Mouse (Mus musculus): ENCODE data around the gene Gjb4. TPM values are rescaled to one million over a fixed set of nuclear protein-coding genes. Genes with fewer than 3 reads are reported as not detected.

Gene Gjb4
- total and polyA plus RNA-seq, 2 experiments from 2014 or later: not detected

DNA sequence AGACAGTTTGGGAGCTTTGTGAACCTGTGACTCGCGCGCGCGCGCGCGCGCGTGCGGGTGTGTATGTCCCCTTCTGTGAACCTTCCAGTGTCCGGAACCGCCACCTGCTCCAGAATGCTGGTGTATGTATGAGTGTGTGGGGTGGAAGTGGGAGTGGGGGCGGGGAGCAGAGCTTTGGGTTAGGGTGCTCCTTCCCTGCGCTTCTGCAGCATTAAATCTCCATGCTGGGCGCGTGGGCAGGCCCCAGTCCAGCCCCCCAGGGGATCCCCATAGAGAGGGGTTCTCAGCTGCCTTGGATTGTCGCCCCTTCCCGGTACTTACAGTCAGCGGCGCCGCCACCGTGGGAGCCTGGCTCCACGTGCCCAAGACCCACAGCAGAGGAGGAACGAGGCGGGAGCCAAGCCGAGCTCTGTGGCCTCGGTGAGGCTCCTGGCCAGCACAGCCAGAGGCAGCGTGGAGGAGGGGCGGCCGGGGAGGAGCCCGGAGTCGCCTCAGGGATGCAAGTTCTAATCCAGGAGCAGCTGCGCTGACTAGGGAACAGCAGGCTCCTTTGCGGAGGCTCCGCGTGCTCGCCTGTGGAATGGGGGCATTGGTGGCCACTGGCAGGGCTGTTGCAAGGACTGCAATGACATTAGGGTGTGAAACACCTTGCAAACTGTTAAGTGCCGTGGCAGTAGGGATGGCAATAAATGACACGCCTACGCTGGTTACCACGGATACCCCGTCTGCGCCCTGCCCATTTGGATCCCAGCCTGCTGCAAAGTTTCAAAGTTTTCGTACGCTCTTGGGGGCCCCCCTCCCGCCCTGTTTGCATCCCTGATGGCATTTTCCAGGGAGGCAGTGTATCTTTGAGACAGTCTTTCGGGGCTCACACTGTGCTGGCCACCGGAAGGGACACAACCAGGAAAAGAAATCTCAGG lies 23.4 kb downstream of the Gjb4 start, which contains the start of gene Gjb3:
Gjb3 (minus strand) TSS at position 664 of the 920 bp plus-strand sequence.
- TF ChIP-seq CTCF (IDR thresholded peaks at IDR 0.05; ENCODE audit: low read depth): no peak
- no peak for DNase-seq
- peaks cover 30% of the 10 kb centered on the region for H3K27me3 ChIP-seq (ENCODE audit: insufficient read depth, low read length)
- ATAC-seq: peak; percentile 29; the same call in 1 of the 2 replicates
- H3K9ac ChIP-seq: no peak within 1 kb of the TSS
- no peak within 1 kb of the TSS for H3K27ac ChIP-seq (ENCODE audit: low read depth, low read length)
- H3K9me3 ChIP-seq (ENCODE audit: low read length): no peaks in the 10 kb centered on the region
- H3K36me3 ChIP-seq (ENCODE audit: insufficient read depth): no peaks in the 10 kb centered on the region
- 4% methylated on average over 48 of the region's 49 CpGs for WGBS
- H3K4me3 ChIP-seq (ENCODE audit: low read depth, low read length): peak within 1 kb of the TSS; percentile 33
- H3K4me2 ChIP-seq (ENCODE audit: low read depth): peak within 1 kb of the TSS; percentile 55
- peaks cover 11% of the 10 kb centered on the region for H3K4me1 ChIP-seq (ENCODE audit: insufficient read depth)

- no peaks in the 10 kb centered on the region for H3K36me3 ChIP-seq (ENCODE audit: insufficient read depth)
- no peak for DNase-seq
- H3K27ac ChIP-seq (ENCODE audit: low read depth, low read length): no peak overlapping the region
- no peaks in the 10 kb centered on the region for H3K9me3 ChIP-seq (ENCODE audit: low read length)
- ATAC-seq: no peak
- H3K4me1 ChIP-seq (ENCODE audit: insufficient read depth): peaks cover 11% of the 10 kb centered on the region
- no peak for TF ChIP-seq CTCF (IDR thresholded peaks at IDR 0.05; ENCODE audit: low read depth)
- 3% methylated on average over 13 of the region's 13 CpGs for WGBS
- peak overlapping the region; percentile 33 for H3K4me3 ChIP-seq (ENCODE audit: low read depth, low read length)
- H3K4me2 ChIP-seq (ENCODE audit: low read depth): peak overlapping the region; percentile 55
- peaks cover 30% of the 10 kb centered on the region for H3K27me3 ChIP-seq (ENCODE audit: insufficient read depth, low read length)
- H3K9ac ChIP-seq: no peak overlapping the region
Observed at GRCm38 (mm10) chr4:127329751-127330150, 24.1 kb downstream of the Gjb4 start.

- no peak for TF ChIP-seq CTCF (IDR thresholded peaks at IDR 0.05; ENCODE audit: low read depth)
- DNase-seq (no peak), ATAC-seq (no peak)
- H3K27ac ChIP-seq (ENCODE audit: low read depth, low read length): no peak overlapping the region
- no peak overlapping the region for H3K9ac ChIP-seq
- WGBS: 6% methylated on average over 3 of the region's 3 CpGs
- no peak overlapping the region for H3K4me2 ChIP-seq (ENCODE audit: low read depth)
- H3K9me3 ChIP-seq (ENCODE audit: low read length): no peaks in the 10 kb centered on the region
- H3K27me3 ChIP-seq (ENCODE audit: insufficient read depth, low read length): peaks cover 30% of the 10 kb centered on the region
- no peaks in the 10 kb centered on the region for H3K36me3 ChIP-seq (ENCODE audit: insufficient read depth)
- no peak overlapping the region for H3K4me3 ChIP-seq (ENCODE audit: low read depth, low read length)
- H3K4me1 ChIP-seq (ENCODE audit: insufficient read depth): peaks cover 11% of the 10 kb centered on the region
Observed at GRCm38 (mm10) chr4:127329046-127329445, 24.8 kb downstream of the Gjb4 start.

DNA sequence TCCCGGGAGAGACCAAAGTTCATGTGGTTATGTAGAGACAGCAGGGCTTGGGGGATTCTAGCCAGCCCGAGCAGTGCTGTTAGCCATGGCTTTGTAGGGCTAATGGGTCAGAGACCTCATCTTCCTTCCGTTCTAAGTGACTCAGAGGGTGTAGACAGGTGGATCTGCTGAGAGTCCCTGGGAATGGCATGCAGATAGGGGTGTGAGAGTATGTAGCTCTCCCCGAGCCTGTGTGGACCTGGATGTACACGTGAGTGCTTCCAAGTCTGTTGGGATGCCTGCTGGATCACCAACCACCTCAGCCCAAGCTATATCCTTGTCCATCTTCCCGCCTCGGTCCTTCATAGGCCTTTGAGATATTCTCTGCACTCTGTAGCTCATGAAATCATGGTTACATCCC lies 25.5 kb downstream of the Gjb4 start:
- Histone ChIP-seq H3K4me2 (ENCODE audit: low read depth) (no peak overlapping the region), H3K4me1 (ENCODE audit: insufficient read depth) (peaks cover 11% of the 10 kb centered on the region), H3K9ac (no peak overlapping the region), H3K4me3 (ENCODE audit: low read depth, low read length) (no peak overlapping the region), H3K36me3 (ENCODE audit: insufficient read depth) (no peaks in the 10 kb centered on the region), H3K27ac (ENCODE audit: low read depth, low read length) (no peak overlapping the region), H3K9me3 (ENCODE audit: low read length) (no peaks in the 10 kb centered on the region), H3K27me3 (ENCODE audit: insufficient read depth, low read length) (peaks cover 30% of the 10 kb centered on the region)
- ATAC-seq (no peak), DNase-seq (no peak)
- TF ChIP-seq CTCF (IDR thresholded peaks at IDR 0.05; ENCODE audit: low read depth): no peak
- WGBS: 67% methylated on average over 7 of the region's 7 CpGs

DNA sequence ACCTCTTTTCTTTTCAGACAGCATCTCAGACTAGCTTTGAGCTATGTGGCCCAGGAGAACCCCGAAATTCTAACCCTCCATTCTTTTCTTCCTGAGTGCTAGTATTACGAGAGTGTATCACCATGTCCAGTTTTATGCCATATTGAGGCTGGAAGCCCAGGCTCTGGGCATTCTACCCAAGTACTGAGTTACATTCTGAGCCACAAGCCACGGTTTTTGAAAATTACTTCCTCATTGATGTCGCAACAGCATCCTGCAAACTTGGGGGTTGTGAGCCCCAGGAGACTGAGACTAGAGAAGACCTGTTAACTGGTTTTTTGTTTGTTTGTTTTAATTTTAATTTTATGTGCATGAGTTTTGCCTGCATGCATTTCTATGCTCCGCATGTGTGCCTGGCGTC lies 26.1 kb downstream of the Gjb4 start:
- Histone ChIP-seq H3K4me3 (ENCODE audit: low read depth, low read length) (no peak overlapping the region), H3K27ac (ENCODE audit: low read depth, low read length) (no peak overlapping the region), H3K9ac (no peak overlapping the region), H3K9me3 (ENCODE audit: low read length) (no peaks in the 10 kb centered on the region), H3K36me3 (ENCODE audit: insufficient read depth) (no peaks in the 10 kb centered on the region), H3K4me2 (ENCODE audit: low read depth) (no peak overlapping the region), H3K27me3 (ENCODE audit: insufficient read depth, low read length) (peaks cover 30% of the 10 kb centered on the region), H3K4me1 (ENCODE audit: insufficient read depth) (peaks cover 11% of the 10 kb centered on the region)
- 80% methylated on average over 6 of the region's 6 CpGs for WGBS
- TF ChIP-seq CTCF (IDR thresholded peaks at IDR 0.05; ENCODE audit: low read depth): no peak
- ATAC-seq (no peak), DNase-seq (no peak)

DNA sequence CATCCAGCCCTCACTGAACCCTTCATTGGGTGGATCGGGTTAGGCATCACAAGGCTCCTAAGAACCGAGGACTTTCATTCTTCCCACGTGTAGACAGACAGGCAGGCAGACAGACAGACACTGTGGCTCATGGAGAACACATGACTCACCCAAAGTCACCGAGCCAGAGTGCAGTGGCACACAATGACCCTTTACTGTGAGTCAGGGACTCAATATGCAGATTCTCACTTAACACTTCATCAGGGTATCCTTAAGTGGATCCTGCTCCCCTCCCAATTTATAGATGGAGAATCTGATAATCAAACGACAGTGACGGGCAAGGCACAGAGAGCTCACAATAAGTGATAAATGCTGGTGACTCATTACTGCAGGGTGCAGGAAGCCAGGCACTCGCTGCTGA lies 26.6 kb downstream of the Gjb4 start:
- ATAC-seq (no peak), DNase-seq (no peak)
- H3K4me1 ChIP-seq (ENCODE audit: insufficient read depth): peaks cover 11% of the 10 kb centered on the region
- no peak for TF ChIP-seq CTCF (IDR thresholded peaks at IDR 0.05; ENCODE audit: low read depth)
- H3K4me2 ChIP-seq (ENCODE audit: low read depth): no peak overlapping the region
- WGBS: 75% methylated on average over 7 of the region's 7 CpGs
- H3K9me3 ChIP-seq (ENCODE audit: low read length): no peaks in the 10 kb centered on the region
- H3K36me3 ChIP-seq (ENCODE audit: insufficient read depth): no peaks in the 10 kb centered on the region
- no peak overlapping the region for H3K4me3 ChIP-seq (ENCODE audit: low read depth, low read length)
- no peak overlapping the region for H3K27ac ChIP-seq (ENCODE audit: low read depth, low read length)
- H3K27me3 ChIP-seq (ENCODE audit: insufficient read depth, low read length): peaks cover 29% of the 10 kb centered on the region
- no peak overlapping the region for H3K9ac ChIP-seq

- no peak overlapping the region for H3K9ac ChIP-seq
- no peak overlapping the region for H3K4me3 ChIP-seq (ENCODE audit: low read depth, low read length)
- TF ChIP-seq CTCF (IDR thresholded peaks at IDR 0.05; ENCODE audit: low read depth): no peak
- no peak overlapping the region for H3K27ac ChIP-seq (ENCODE audit: low read depth, low read length)
- H3K9me3 ChIP-seq (ENCODE audit: low read length): no peaks in the 10 kb centered on the region
- ATAC-seq (no peak), DNase-seq (no peak)
- H3K36me3 ChIP-seq (ENCODE audit: insufficient read depth): no peaks in the 10 kb centered on the region
- no peak overlapping the region for H3K4me2 ChIP-seq (ENCODE audit: low read depth)
- peaks cover 9% of the 10 kb centered on the region for H3K27me3 ChIP-seq (ENCODE audit: insufficient read depth, low read length)
- H3K4me1 ChIP-seq (ENCODE audit: insufficient read depth): 0 out of 2 replicates have a peak, but pooled peaks cover 2% of the 10 kb centered on the region
- 91% methylated on average over 5 of the region's 5 CpGs for WGBS
Observed at GRCm38 (mm10) chr4:127325276-127325675, 28.6 kb downstream of the Gjb4 start.
